Mouse (Mus musculus): ENCODE measurements around the gene Mto1. TPM values are rescaled to one million over a fixed set of nuclear protein-coding genes. Genes with fewer than 3 reads are reported as not detected.

Gene Mto1
- total and polyA plus RNA-seq, 3 experiments, result 13.8 to 22.9 (median 22.5) TPM

- Histone ChIP-seq H3K9ac (ENCODE audit: insufficient read depth, low read depth) (no peak overlapping the region), H3K79me2 (replicated peaks; ENCODE audit: control insufficient read depth, extremely low read depth, insufficient read depth, poor library complexity, severe bottlenecking) (no peaks in the 10 kb centered on the region), H3K4me1 (ENCODE audit: control insufficient read depth in 1 of 2, insufficient read depth in 2 of 2) (peaks cover 2 to 14% of the 10 kb centered on the region in 2 experiments; a peak in 2 of 4 replicates), H3K27me3 (replicated peaks) (peaks cover 67% of the 10 kb centered on the region), H3K4me3 (replicated peaks in 1 of 3; ENCODE audit: low read depth in 2 of 3, low read length in 2 of 3, poor library complexity in 1 of 3) (no peak overlapping the region), H3K9me3 (replicated peaks; ENCODE audit: low read length) (peaks cover 7% of the 10 kb centered on the region), H3K36me3 (replicated peaks in 1 of 2; ENCODE audit: control insufficient read depth in 1 of 2, insufficient read depth in 1 of 2, low read length in 1 of 2) (no peaks in the 10 kb centered on the region), H3K4me2 (ENCODE audit: insufficient read depth, low read depth, poor library complexity, severe bottlenecking) (no peak overlapping the region), H3K27ac (ENCODE audit: insufficient read depth, low read depth) (no peak overlapping the region)
- in situ Hi-C loops (cut with MboI; ENCODE audit: low pct_ligation_motif_present, low pct_unique_long_range_greater_than_20kb, low sequenced_read_pairs) (no loop called here), dilution Hi-C loops (cut with MboI; ENCODE audit: extremely low pct_ligation_motif_present, extremely low pct_unique_long_range_greater_than_20kb, low sequenced_read_pairs) (no loop called here)
- no peak for DNase-seq (ENCODE audit: extremely low read depth)
- TF ChIP-seq USF2 (conservative IDR thresholded peaks at IDR 0.05; ENCODE audit: low read depth, low read length) (no peak), USF1 (IDR thresholded peaks at IDR 0.05; ENCODE audit: low read depth, low read length) (no peak), SMC3 (IDR thresholded peaks at IDR 0.05; ENCODE audit: low read depth, low read length) (no peak), POLR2A (IDR thresholded peaks at IDR 0.05; ENCODE audit: low read depth, low read length) (no peak), SIN3A (IDR thresholded peaks at IDR 0.05; ENCODE audit: low read length) (no peak), TCF12 (IDR thresholded peaks at IDR 0.05; ENCODE audit: low read depth, low read length) (no peak), JUND (conservative IDR thresholded peaks at IDR 0.05; ENCODE audit: low read depth, low read length) (no peak), TBP (conservative IDR thresholded peaks at IDR 0.05; ENCODE audit: low read depth, low read length) (no peak), PAX5 (IDR thresholded peaks at IDR 0.05; ENCODE audit: low read length) (no peak), HCFC1 (IDR thresholded peaks at IDR 0.05; ENCODE audit: low read depth, low read length) (no peak), MAX (IDR thresholded peaks at IDR 0.05; ENCODE audit: low read length) (no peak), RCOR1 (conservative IDR thresholded peaks at IDR 0.05; ENCODE audit: low read depth, low read length) (no peak), ZC3H11A (IDR thresholded peaks at IDR 0.05; ENCODE audit: low read depth, low read length) (no peak)
Observed at GRCm38 (mm10) chr9:78427362-78427781, 20.6 kb upstream of the Mto1 start.

DNA sequence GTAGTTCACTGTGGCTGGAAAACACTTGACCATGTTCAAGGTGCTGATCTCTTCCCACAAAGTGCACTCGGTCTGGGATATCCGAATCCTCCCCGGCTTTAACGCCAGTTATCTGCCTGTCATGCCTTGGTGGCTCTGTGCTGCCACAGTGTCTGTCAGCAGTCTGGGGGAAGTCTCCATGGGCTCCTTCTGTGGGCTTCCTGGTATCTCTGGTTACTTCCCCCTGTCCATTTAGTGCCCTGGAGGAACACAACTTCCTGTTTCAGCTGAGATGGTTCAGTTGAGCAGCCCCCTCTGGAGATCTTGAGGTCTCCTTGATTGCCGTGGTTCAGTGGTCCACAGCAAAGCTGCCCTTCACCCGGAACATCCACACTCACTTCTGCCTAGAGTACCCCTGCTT, 19.8 kb upstream of the Mto1 start:
- in situ Hi-C loops (cut with MboI; ENCODE audit: low pct_ligation_motif_present, low pct_unique_long_range_greater_than_20kb, low sequenced_read_pairs) (no loop called here), dilution Hi-C loops (cut with MboI; ENCODE audit: extremely low pct_ligation_motif_present, extremely low pct_unique_long_range_greater_than_20kb, low sequenced_read_pairs) (no loop called here)
- H3K4me3 ChIP-seq (replicated peaks in 1 of 3; ENCODE audit: low read depth in 2 of 3, low read length in 2 of 3, poor library complexity in 1 of 3), result no peak overlapping the region
- no peaks in the 10 kb centered on the region for H3K79me2 ChIP-seq (replicated peaks; ENCODE audit: control insufficient read depth, extremely low read depth, insufficient read depth, poor library complexity, severe bottlenecking)
- peaks cover 70% of the 10 kb centered on the region for H3K27me3 ChIP-seq (replicated peaks)
- DNase-seq (ENCODE audit: extremely low read depth), result no peak
- H3K27ac ChIP-seq (ENCODE audit: insufficient read depth, low read depth), result no peak overlapping the region
- H3K9me3 ChIP-seq (replicated peaks; ENCODE audit: low read length), result peaks cover 8% of the 10 kb centered on the region
- H3K9ac ChIP-seq (ENCODE audit: insufficient read depth, low read depth), result no peak overlapping the region
- H3K4me1 ChIP-seq (ENCODE audit: control insufficient read depth in 1 of 2, insufficient read depth in 2 of 2), result peaks cover 2 to 14% of the 10 kb centered on the region in 2 experiments; a peak in 2 of 4 replicates
- no peak overlapping the region for H3K4me2 ChIP-seq (ENCODE audit: insufficient read depth, low read depth, poor library complexity, severe bottlenecking)
- no peaks in the 10 kb centered on the region for H3K36me3 ChIP-seq (replicated peaks in 1 of 2; ENCODE audit: control insufficient read depth in 1 of 2, insufficient read depth in 1 of 2, low read length in 1 of 2)
- no peak for TF ChIP-seq MAFK (IDR thresholded peaks at IDR 0.05; ENCODE audit: insufficient replicate concordance, low read length)

GRCm38 (mm10) chr9:78428870-78429432, 19.1 kb upstream of the Mto1 start:
- peaks cover 2 to 14% of the 10 kb centered on the region in 2 experiments; a peak in 2 of 4 replicates for H3K4me1 ChIP-seq (ENCODE audit: control insufficient read depth in 1 of 2, insufficient read depth in 2 of 2)
- in situ Hi-C loops (cut with MboI; ENCODE audit: low pct_ligation_motif_present, low pct_unique_long_range_greater_than_20kb, low sequenced_read_pairs) (no loop called here), dilution Hi-C loops (cut with MboI; ENCODE audit: extremely low pct_ligation_motif_present, extremely low pct_unique_long_range_greater_than_20kb, low sequenced_read_pairs) (no loop called here)
- H3K4me3 ChIP-seq (replicated peaks in 1 of 3; ENCODE audit: low read depth in 2 of 3, low read length in 2 of 3, poor library complexity in 1 of 3), result no peak overlapping the region
- peaks cover 3% of the 10 kb centered on the region for H3K9me3 ChIP-seq (replicated peaks; ENCODE audit: low read length)
- no peak overlapping the region for H3K4me2 ChIP-seq (ENCODE audit: insufficient read depth, low read depth, poor library complexity, severe bottlenecking)
- no peak for TF ChIP-seq SIN3A (IDR thresholded peaks at IDR 0.05; ENCODE audit: low read length)
- no peak for TF ChIP-seq USF1 (IDR thresholded peaks at IDR 0.05; ENCODE audit: low read depth, low read length)
- TF ChIP-seq CHD1 (IDR thresholded peaks at IDR 0.05; ENCODE audit: low read depth, low read length), result no peak
- TF ChIP-seq MEF2A (IDR thresholded peaks at IDR 0.05; ENCODE audit: borderline replicate concordance, low read depth, low read length), result no peak
- TF ChIP-seq BHLHE40 (IDR thresholded peaks at IDR 0.05; ENCODE audit: low read depth, low read length), result no peak
- TF ChIP-seq POLR2AphosphoS2 (IDR thresholded peaks at IDR 0.05; ENCODE audit: low read depth, low read length), result no peak
- no peak overlapping the region for H3K9ac ChIP-seq (ENCODE audit: insufficient read depth, low read depth)
- H3K27ac ChIP-seq (ENCODE audit: insufficient read depth, low read depth), result no peak overlapping the region
- no peaks in the 10 kb centered on the region for H3K79me2 ChIP-seq (replicated peaks; ENCODE audit: control insufficient read depth, extremely low read depth, insufficient read depth, poor library complexity, severe bottlenecking)
- DNase-seq (ENCODE audit: extremely low read depth), result no peak
- peaks cover 71% of the 10 kb centered on the region for H3K27me3 ChIP-seq (replicated peaks)
- no peaks in the 10 kb centered on the region for H3K36me3 ChIP-seq (replicated peaks in 1 of 2; ENCODE audit: control insufficient read depth in 1 of 2, insufficient read depth in 1 of 2, low read length in 1 of 2)
